Mouse (Mus musculus) left cerebral cortex, adult 18-20 months (tissue): ENCODE data around the gene Dpp3. TPM values are rescaled to one million over a fixed set of nuclear protein-coding genes. Genes with fewer than 3 reads are reported as not detected.
A peak's percentile ranks its signal among the peaks of the same experiment; 100 is the strongest.
"Not testable (repeated sequence)": the region's sequence is repeated elsewhere in the genome, so short reads cannot be mapped to it uniquely, and the experiment has no call there.

Source experiments
- DNase-seq, 2 experiments: peaks; one replicate each; pipeline ENCODE4 v3.0.0; 2021 to 2022; ENCODE audit warnings: low spot score in 2 of 2, mixed read lengths in 1 of 2
- total RNA-seq, 2 experiments: library from RNA; stranded (reverse); gene quantifications; 2 replicates each; pipeline ENCODE4 v1.2.3; 2021

Gene Dpp3
- total RNA-seq, 2 experiments from 2014 or later, result 35.3 to 43.1 TPM

DNA sequence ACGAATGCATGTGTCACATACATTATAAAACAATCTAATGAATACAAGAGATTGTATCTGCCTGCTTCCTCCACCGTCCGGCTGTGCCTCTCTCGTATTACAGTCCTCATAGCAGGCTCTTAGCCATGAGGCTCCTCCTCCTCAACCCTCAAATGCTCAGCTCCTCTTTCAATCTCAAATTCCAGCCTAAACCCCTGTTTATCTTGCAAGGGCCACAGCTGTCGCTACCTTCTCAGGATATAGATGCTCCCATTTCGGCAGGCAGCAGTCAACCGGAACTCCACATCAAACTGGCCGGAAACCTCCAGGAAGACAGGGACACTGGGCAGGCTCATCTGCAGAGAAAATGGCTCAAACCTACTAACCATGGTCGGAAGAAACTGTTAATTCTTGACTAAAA is 29.1 kb downstream of the Dpp3 start:
- no peak for DNase-seq

DNA sequence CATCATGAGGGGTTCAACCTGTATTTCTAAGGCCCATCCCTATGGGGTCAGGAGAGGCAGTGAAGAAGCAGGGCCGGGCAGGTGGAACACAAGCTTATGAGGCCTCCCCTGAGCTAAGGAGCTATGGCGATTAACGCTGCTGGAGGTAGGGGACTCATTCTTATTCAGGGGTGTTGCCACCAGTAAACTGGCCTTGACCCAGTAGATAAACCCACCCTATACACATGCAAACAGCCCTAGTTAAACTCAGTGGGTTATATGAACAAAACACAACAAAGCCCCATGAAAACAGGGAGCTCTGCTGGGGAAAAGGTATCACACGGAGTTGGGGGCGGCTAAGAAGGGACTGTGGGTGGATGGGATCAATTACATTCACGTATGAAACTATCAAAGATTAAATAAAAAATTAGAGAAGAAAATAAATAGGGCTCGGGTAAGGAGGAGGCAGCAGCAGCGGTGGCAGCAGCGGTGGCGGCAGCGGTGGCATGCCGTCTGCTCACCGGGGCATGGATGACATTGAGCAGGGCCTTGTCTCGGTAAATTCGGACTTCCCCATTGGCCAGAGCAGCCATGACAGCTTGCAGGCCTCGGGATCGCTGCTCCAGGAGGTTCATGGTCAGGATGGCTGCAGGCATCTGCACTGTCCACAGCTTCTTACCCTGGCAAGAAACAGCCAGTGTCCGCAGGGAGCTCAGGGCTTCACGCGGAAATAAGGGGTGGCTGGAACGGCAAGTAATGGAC is 31.1 kb downstream of the Dpp3 start:
- DNase-seq, result no peak

DNA sequence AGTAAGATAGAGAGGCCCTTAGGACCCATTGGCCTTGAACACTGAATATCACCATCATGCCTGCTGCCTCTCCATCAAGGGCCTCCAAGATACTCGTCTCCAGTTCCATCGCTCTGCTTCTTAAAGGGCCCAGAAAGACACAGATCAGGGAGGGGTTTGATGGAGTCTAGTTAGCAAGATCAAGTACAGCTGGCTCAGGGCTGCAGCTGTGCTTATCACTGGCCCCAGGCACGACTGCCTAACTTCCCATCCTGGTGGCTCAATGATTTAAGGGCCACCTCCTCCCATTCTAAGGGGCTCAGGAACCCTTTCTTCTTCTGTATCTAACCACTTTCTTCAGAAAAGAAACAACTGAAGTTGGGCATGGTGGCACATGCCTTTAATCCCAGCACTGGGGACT is 36.3 kb downstream of the Dpp3 start:
- no peak for DNase-seq

DNA sequence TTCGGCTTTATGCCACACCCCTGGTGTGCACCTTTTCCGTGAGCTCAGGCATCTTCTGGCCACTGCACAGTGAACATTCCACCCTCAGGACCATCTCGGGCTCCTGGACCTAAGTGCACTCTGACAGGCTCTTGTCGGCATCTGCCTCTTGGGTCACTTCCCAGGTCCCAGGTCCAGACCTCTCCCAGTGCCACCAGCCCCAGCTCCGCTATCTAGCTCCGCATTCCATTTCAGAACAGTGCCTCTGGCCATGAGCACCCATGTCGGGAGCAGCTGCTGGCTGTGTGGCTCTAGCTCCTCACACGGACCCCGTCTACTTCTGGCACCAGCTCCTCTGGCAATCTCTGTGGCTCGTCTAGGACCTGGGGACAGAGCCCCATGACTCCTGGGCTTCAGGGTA is 38.3 kb downstream of the Dpp3 start:
- no peak for DNase-seq

DNA sequence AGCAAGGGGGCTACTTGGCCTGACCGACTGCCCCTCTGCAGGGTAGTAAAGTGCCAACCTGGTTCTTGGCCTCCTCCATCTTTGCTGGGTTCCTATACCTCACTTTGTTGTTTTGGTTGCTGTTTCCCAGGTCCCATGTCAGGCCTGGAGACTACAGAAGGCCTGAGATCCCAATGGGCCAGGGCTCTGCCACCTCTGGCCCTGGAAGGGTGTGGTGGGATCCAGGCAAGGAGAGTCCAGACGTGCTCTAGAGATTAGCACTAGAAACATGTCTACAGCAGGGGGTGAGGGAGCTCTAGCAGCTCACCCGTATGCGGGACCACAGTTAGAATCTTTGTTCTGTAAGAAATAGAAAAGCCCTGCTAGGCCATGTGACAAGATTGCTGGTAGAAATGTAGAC is 44.1 kb downstream of the Dpp3 start:
- no peak for DNase-seq

DNA sequence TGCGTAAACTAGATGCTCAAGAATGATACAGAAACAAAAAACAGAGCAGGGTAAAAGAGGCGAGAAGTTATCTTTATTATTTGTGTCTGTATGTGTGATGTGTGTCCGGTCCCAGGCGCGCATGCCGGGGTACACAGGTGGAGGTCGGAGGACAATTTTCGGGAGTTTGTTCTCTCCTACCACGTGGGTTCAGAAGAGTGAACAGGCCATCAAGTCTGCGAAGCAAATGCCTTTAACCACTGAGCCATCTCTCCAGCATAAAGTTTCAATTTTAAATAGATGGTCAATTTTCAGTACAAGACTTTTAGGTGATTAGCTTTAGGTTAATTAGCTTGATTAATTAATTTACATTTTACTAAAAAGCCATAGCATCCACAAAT is 48.8 kb downstream of the Dpp3 start:
- no peak for DNase-seq

DNA sequence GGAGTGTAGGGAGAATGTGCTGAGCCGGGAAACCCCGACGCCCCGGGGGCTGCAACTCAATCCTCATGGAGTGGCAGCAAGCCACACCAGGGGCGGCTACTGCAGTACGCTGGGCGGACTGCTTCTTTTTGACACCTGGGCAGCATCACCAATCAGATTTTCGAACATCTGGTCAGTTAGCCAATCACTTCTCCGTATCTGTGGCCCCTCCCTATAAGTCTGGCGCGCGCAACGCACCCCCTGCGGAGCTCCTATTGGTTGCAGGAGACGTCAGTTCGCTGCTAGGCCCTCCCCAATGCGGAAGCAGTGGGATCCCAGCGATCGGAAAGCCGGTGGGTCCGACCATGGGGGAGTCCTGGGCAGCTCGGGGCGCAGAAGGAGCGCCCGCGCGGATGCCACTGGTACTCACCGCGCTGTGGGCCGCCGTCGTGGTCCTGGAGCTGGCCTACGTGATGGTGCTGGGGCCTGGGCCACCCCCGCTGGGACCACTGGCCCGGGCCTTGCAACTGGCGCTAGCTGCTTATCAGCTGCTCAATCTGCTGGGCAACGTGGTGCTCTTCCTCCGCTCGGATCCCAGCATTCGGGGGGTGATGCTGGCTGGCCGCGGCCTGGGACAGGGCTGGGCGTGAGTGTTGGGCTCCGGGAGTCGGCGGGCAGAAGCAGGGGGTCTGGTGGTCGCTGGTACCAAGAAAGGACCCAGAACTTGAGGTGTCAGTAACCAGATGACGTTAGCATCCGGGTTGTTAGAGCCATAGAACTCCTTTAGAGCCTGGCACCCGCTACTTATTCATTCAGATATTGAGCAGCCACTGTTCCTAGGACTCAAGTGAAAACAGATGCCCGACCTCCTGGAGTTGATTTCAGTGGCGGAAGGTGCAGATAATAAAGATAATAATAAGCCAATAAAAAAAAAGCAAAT is 49.4 kb downstream of the Dpp3 start, which contains the start of gene Zdhhc24:
Gene Zdhhc24, plus strand, starts transcription at position 264 of the 919 bp plus-strand sequence.
- DNase-seq, result peak; percentile 96

DNA sequence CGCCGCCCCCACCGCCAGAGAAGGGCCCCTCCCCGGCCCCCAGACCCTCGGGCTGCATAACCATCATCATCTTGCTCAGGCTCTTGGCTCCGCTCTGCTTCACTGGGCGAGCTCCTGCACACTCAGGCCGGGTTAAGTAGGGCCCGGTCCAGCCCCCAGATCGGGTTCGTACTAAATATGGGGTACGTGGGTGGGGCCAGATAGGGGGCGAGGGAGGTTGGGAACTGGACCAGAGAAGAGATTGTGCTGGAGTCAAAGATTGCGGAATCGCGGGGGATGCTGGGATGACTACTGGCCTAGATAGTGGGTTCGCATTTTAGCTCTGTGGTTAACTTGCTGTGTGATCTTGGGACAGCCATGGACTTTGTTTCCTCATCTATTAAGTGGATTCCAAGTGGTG is 50.3 kb downstream of the Dpp3 start, which contains the start of gene Actn3:
Gene Actn3, minus strand, starts transcription at position 125 of the 400 bp plus-strand sequence.
- DNase-seq, result no peak

DNA sequence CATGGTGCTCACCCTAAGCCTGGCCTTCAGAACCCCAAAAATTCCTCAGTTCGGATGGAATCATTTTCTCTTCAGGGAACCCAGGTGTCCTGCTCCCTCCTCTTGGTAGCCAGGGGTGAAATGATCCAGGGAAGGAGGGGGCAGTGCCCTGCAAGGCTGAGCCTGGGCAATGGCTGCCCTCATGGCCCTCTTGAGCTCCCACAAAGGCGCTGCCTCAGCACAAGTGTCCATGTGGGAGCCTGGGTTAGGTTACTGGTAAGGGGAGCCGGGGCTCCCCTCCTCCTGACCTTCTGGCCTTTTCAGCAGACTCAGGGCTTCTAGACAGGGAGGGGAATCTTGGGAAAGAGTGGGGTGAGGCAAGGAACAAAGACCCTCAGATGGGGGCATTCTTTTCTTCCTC is 51.3 kb downstream of the Dpp3 start:
- DNase-seq, result no peak

DNA sequence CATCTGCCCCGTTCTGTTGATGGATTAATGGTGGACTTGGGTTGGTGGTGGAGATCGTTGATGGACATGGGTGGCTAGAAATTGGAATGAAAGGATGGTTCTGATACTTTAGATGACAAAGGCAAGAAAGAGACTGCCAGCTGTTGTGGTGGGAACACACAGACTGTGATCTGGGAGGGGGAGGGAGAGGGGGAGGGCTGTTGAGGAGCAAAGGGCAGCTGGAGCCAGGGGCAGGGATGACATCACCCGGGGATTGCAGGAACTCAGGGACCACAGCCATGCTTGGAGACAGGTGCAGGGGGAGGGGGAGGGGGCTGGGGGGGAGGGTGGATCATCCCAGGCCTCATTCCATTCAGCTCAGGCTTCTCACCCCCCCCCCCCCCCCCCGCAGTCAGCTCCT is 51.8 kb downstream of the Dpp3 start:
- no peak for DNase-seq

DNA sequence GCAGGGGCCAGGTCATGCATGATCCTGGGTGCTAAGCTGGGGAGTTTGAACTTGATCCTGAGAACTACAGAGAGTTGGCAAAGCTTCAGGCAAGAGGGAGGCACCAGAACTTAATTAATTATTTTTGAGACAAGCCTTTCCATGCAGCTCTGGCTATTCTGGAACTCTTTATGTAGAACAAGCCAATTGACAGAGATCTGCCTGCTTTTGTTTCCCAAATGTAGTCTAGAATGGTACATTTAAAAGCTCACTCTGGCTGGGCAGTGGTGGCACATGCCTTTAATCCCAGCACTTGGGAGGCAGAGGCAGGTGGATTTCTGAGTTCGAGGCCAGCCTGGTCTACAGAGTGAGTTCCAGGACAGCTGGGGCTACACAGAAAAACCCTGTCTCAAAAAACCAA is 53.5 kb downstream of the Dpp3 start:
- DNase-seq, result not testable (repeated sequence)

DNA sequence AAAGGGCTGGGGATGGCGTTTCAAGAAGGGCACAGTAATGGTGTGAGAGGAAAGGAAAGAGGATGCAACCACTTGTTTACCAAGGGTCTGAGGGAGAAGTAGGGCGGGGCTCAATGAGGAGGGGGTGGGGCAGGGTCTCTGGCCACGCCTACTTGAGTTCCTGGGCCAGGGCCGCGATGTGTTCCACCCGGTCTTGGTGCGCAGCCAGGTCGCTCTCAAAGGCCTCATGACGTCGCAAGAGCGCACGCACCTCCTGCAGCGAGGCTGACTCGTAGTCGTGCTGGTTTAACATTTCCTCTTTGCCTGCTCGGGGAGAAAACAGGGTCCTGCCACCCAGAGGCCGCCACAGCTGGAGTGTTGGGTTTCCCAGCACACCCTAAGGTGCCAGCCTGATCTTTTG is 62.9 kb downstream of the Dpp3 start:
- no peak for DNase-seq

DNA sequence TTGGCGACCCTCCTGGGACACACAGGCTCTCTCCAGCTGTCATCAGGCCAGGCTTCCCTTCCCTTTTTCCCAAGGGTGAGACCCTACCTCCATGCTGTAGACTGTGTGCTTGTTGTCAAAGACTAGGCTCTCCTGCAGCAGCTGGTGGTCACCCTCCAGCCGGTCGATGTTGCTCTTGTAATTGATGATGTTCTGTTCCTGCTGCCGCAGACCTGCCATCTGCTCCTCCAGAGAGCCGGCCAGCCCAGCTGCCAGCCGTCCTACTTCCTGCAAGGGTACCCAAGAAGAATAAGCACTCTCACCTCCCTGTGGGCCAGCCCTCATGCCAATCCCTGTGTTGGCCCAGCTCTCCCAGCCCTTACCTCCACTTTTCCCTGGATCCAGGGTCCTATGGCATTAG is 65.0 kb downstream of the Dpp3 start:
- DNase-seq, result no peak

DNA sequence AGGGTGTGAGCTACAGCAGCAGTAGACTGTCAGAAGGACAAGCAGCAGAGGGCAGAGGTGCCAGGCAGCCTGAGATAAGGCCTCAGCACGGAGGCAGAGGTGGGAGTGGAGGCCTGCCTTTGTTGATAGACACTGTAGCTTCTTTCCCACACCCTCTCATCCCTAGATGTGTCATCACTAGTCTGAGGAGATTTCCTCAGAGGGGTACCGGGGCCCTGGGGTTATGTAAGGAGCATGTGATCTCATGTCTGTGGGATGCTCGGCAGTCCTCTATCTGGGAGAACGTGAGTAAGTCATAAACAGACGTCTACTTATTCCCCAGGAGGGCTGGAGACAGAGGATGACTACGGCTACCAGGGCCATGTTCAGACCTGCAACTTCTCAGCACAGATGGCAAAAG is 69.0 kb downstream of the Dpp3 start:
- peak; percentile 19 to 30 for DNase-seq

Other genes with a start within 250 kb of the Dpp3 start
- gene Gm960, start 229.6 kb downstream of the Dpp3 start, total RNA-seq, result 1 to 10 TPM; 1.1 to 1.8 TPM
- 100 to 1,000 TPM; 505 to 509 TPM for gene Sptbn2, start 217.1 kb downstream of the Dpp3 start, total RNA-seq
- gene Rbm4b, start 171.8 kb downstream of the Dpp3 start, total RNA-seq, result 10 to 100 TPM; 18.1 to 22.3 TPM
- 100 to 1,000 TPM; 115 to 118 TPM for gene Rbm4, start 134.4 kb downstream of the Dpp3 start, total RNA-seq
- 10 to 100 TPM; 28.4 to 39.1 TPM for gene Gm21992, start 116.7 kb downstream of the Dpp3 start, total RNA-seq
- 10 to 100 TPM; 37.6 to 60.4 TPM for gene Rbm14, start 116.7 kb downstream of the Dpp3 start, total RNA-seq
- 10 to 100 TPM; 28.9 to 33.8 TPM for gene Ccs, start 89.0 kb downstream of the Dpp3 start, total RNA-seq
- 1 to 10 TPM; 2.2 to 2.7 TPM for gene Ccdc87, start 88.9 kb downstream of the Dpp3 start, total RNA-seq
- 100 to 1,000 TPM in 1 of 2 experiments, 10 to 100 TPM in 1; 93.1 to 102 TPM for gene Ctsf, start 73.2 kb downstream of the Dpp3 start, total RNA-seq
- 1 to 10 TPM; 1.2 to 1.4 TPM for gene Actn3, start 50.4 kb downstream of the Dpp3 start, total RNA-seq
- gene Zdhhc24, start 49.6 kb downstream of the Dpp3 start, total RNA-seq, result 10 to 100 TPM; 21.4 to 25.2 TPM
- 10 to 100 TPM; 34.8 to 44.6 TPM for gene Bbs1, start 21.7 kb downstream of the Dpp3 start, total RNA-seq
- 10 to 100 TPM; 25.3 to 27.0 TPM for gene Peli3, start 14.8 kb upstream of the Dpp3 start, total RNA-seq
- 10 to 100 TPM; 58.2 to 61.8 TPM for gene Mrpl11, start 33.9 kb upstream of the Dpp3 start, total RNA-seq
- 10 to 100 TPM; 19.1 to 26.0 TPM for gene Npas4, start 62.0 kb upstream of the Dpp3 start, total RNA-seq
- gene Slc29a2, start 95.6 kb upstream of the Dpp3 start, total RNA-seq, result 10 to 100 TPM; 13.4 to 16.4 TPM
- 100 to 1,000 TPM; 118 to 120 TPM for gene B4gat1, start 110.5 kb upstream of the Dpp3 start, total RNA-seq
- gene AC124502.3, start 110.6 kb upstream of the Dpp3 start, total RNA-seq, result 1 to 10 TPM; 6.5 to 7.6 TPM
- 10 to 100 TPM; 22.6 to 32.0 TPM for gene Brms1, start 113.1 kb upstream of the Dpp3 start, total RNA-seq
- gene Rin1, start 122.2 kb upstream of the Dpp3 start, total RNA-seq, result 10 to 100 TPM; 75.4 to 75.5 TPM
- gene Cd248, start 139.8 kb upstream of the Dpp3 start, total RNA-seq, result 1 to 10 TPM; 3.5 to 4.5 TPM
- 100 to 1,000 TPM; 146 to 149 TPM for gene Tmem151a, start 157.2 kb upstream of the Dpp3 start, total RNA-seq
- 10 to 100 TPM; 21.6 to 25.5 TPM for gene Yif1a, start 160.3 kb upstream of the Dpp3 start, total RNA-seq
- gene Cnih2, start 170.2 kb upstream of the Dpp3 start, total RNA-seq, result 100 to 1,000 TPM; 215 to 221 TPM
- 100 to 1,000 TPM; 157 to 165 TPM for gene Rab1b, start 178.8 kb upstream of the Dpp3 start, total RNA-seq
- gene Klc2, start 190.3 kb upstream of the Dpp3 start, total RNA-seq, result 100 to 1,000 TPM; 261 to 289 TPM